Mouse (Mus musculus): ENCODE data around the gene Bricd5.

The Bricd5 gene

GRCm38 (mm10) chr17:24462932-24463331, 10.8 kb upstream of the Bricd5 start:
- DNase-seq (ENCODE audit: low read depth, low spot score) = no peak

DNA sequence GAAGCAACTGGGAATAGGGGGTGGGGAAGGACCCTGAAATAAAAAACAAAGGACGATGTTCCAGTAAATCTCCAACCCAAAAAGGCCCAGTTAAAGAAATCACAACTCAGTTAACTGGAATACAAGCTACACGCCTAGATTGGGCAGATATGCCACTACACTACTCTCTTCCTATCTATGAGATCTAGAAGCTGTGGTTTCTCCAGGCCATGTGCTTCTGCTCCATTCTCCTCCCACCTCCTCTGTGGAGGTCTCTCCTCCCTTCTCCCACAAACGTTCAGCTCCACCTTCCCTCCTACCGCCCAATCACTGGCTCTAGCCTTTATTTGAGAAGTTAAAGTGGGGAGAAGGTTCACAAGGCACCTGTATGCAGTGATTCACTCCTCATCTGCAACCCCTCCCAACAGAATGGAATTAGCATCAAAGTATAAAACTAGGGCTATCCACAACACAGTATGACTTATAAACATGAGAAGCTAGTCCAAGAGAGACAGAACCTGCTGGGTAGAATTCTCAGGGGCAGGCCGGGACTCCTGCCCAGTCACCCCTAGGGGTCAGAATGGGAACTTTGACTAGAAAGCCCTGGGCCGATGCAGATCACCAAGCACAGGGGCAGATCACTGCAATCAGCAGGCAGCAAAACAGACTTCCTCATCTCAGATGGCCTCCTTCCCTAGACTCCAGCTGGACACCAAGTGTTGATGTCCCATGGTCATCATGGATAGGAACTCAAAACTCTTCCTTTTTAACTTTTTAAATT, 10.1 kb upstream of the Bricd5 start:
- DNase-seq (ENCODE audit: low read depth, low spot score) = no peak

DNA sequence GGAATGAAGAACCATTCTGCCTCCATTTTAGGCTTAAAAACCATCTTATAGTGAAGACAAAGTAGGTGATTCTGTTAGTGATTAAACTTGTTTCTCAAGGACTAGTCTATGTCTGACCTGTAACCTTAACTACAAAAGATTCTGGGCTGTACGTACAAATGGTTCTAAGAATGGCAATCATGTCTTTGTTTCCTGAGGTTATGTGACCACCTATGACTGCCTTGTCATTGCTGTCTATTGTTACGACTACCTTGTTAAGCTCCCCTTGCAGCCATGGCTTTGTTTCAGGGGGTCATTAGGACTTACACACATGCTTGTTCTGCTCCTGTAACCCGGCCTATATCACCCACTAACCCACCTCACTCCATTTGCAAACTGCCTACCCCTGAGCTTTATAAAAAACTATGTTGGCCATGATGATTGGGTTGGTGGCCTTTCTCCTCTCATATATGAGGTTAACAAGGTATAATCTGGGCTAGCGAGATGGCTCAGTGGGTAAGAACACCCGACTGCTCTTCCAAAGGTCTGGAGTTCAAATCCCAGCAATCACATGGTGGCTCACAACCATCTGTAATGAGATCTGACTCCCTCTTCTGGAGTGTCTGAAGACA, 4.9 kb upstream of the Bricd5 start:
- no peak for DNase-seq (ENCODE audit: low read depth, low spot score)

DNA sequence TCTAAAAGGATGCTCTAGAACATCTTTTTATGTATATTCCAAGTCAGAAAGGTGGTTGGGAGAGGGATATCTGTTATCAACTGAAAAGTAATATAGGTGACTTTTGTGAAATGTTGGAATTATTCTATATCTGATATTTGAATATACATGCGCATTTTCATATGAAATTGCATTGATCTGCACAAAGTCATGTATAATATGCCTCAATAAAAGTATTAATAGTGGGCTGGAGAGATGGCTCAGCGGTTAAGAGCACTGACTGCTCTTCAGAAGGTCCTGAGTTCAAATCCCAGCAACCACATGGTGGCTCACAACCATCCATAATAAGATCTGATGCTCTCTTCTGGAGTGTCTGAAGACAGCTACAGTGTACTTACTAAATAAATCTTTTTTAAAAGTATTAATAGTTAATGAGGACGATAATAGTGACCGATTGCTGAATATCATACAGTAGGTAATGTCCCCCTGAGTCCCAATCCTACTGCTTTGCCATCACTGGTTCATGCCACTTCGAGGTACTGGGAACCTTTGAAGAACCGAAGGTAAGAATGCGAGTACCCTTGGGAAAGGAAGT, 4.3 kb upstream of the Bricd5 start:
- no peak for DNase-seq (ENCODE audit: low read depth, low spot score)

DNA sequence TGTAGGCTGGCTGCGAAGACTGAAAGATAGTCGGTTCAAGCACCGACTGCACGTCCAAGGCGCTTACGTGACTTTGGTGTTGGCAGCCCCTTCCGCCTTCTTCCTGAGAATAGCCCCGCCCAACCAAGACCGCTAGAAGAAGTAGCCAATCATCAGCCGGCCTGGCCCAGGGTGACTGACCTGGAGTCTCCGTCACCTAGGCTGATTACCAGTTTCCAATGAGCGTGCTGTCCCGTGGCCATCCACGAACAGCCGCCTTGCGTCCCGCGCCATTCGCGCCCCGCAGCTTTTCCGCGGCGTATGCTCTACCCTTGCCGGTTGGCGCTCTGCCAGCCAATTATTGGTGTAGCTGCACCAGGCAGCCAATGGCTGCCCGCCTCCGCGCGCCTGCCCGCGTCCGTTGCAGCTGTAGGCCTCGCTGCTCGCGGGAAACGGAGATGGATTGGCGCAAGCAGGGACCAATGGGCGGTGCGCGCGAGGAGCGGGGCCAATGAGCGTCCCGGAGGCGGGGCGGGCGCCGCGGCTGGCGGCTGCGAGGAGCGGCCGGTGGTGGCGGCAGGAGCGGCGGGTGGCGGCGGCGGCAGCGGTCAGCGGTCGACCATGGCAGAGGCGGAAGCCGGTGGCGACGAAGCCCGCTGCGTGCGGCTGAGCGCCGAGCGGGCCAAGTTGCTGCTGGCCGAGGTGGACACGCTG, 3.6 kb upstream of the Bricd5 start, which contains the start of the genes E4f1 and Pgp:
E4f1 (minus strand) TSS at position 404 of the 693 bp plus-strand sequence.
Pgp (plus strand) TSS at position 483 of the 693 bp plus-strand sequence.
- peak; percentile 97 for DNase-seq (ENCODE audit: low read depth, low spot score)

DNA sequence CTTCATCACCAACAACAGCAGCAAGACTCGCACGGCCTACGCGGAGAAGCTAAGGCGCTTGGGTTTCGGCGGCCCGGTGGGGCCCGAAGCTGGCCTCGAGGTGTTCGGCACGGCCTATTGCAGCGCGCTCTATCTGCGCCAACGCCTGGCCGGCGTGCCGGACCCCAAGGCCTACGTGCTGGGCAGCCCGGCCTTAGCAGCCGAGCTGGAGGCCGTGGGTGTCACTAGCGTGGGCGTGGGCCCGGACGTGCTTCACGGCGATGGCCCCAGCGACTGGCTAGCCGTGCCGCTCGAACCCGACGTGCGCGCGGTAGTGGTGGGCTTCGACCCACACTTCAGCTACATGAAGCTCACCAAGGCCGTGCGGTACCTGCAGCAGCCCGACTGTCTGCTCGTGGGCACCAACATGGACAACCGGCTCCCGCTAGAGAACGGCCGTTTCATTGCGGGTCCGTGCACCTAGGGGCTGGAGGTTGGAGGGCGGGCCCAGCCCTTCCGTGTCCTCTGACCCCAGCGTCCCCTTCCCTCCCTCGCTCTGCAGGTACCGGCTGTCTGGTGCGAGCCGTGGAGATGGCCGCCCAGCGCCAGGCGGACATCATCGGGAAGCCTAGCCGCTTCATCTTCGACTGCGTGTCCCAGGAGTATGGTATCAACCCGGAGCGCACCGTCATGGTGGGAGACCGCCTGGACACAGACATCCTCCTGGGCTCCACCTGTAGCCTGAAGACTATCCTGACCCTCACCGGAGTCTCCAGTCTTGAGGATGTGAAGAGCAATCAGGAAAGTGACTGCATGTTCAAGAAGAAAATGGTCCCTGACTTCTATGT, 2.8 kb upstream of the Bricd5 start:
- no peak for DNase-seq (ENCODE audit: low read depth, low spot score)

DNA sequence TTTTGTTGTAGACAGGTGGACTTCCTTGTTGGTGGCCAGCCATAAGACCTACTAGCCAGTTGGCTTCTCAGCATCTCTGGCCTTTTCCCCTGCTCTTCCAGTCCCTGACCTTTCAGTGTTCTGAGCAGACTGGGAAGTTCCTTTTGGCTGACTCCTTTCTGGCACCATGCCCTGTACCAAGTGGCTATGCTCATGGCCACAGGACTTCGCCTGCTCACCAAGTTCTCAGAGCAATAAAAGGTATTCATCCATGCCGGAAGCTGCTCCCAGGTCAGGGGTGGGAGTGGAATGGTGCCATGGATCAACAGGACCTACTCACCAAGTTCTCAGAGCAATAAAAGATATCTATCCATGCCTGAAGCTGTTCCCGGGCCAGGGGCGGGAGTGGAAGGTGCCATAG, 1.2 kb upstream of the Bricd5 start:
- no peak for DNase-seq (ENCODE audit: low read depth, low spot score)

DNA sequence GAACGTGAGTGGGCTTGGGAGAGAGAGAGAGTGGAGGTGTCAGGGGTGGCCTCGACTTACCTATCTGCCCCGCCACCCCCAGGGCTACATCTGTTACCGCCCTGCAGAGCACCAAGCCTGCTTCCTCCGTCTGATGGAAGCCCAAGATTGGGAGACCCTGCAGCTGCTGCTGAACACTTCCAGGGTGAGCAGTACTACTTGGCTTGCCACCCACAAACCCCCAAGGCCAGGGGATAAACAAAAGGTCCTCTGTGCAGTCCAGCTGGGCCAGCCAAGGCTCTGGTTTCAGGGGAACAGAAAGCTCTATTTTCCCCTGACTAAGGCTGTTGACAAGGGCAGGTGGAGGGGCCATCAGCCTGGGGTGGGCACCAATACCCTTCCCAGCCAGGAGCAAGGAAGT, 873 bp downstream of the Bricd5 start:
- DNase-seq (ENCODE audit: low read depth, low spot score) = no peak

- no peak for DNase-seq (ENCODE audit: low read depth, low spot score)
These were observed 1.9 kb downstream of the Bricd5 start for GRCm38 (mm10) chr17:24475586-24475985.

DNA sequence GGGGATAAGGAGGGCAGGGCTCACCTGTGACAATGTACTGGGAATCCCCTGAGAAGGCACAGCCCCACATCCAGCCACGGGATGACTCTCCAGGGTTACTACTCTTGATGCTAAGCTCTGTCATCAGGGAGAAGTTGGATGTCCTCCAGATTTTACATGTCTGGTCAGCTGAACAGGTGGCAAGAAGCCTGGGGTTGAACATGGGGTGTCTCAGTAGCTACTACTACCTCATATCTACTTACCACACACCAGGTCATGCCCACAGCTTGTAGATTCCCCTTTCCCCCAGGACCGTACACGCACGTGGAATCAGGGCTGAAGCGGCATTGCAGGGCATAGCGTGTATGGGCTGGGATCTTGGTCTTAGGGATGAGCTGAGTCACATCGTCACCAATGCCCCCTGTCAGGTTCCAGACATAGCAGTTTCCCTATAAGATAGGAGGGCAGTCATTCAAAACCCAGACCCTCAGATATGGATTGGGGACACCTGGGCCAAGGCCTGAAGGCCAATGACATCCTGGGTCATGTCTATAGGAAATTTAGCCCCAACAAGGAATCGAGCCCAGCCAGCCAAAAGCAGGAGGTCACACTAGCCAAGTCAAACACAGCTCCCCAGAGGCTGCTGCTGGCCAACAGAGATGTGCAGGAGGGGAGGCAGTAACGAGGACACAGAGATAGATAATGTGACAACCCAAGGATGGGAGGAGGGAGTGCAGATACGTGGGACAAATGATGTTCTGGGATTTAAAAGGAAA, 2.5 kb downstream of the Bricd5 start:
- DNase-seq (ENCODE audit: low read depth, low spot score) = no peak

DNA sequence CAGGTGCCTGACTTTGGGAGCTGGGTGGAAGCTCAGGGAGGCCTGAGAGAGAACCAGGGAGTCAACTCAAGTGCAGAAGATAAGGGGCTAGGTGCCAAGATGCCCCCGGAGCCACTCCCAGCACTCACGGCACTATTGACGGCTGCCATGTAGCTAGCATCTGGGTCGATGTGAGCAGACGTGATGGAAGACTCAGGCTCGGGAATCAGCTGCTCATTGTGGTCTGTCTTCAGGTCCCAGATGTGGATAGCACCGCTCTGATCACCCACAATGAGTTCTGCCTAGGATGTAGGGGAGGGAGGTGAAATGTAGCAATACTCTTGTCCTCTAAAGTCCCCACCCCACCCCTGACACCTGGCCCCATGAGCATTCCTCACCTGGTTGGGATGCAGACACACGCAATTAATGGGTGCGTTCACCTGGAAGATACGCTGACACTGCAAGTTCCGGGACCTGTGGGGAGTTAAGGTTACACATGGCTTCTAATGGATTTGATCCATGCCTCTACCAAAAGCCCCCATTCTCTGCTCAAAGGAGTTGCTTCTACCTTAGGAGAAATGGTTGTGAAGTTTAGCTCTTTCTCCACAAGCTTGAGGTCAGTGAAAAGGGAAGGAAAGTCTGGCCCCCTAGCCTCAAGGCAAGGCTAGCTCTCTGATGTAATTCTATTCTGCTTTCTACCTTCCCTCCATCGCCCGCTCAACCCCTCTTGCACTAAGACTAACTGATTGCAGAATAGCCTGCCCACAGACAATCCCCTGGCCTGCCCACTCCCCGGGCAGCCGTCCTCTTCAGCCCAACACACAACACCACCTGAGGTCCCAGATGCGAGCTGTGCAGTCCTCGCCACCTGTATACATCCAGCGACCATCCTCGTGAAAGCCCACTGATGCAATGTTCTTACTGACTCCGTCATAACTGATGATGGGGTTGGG, 3.6 kb downstream of the Bricd5 start:
- no peak for DNase-seq (ENCODE audit: low read depth, low spot score)

- no peak for DNase-seq (ENCODE audit: low read depth, low spot score)
These were observed 4.4 kb downstream of the Bricd5 start for GRCm38 (mm10) chr17:24477985-24478600.

DNA sequence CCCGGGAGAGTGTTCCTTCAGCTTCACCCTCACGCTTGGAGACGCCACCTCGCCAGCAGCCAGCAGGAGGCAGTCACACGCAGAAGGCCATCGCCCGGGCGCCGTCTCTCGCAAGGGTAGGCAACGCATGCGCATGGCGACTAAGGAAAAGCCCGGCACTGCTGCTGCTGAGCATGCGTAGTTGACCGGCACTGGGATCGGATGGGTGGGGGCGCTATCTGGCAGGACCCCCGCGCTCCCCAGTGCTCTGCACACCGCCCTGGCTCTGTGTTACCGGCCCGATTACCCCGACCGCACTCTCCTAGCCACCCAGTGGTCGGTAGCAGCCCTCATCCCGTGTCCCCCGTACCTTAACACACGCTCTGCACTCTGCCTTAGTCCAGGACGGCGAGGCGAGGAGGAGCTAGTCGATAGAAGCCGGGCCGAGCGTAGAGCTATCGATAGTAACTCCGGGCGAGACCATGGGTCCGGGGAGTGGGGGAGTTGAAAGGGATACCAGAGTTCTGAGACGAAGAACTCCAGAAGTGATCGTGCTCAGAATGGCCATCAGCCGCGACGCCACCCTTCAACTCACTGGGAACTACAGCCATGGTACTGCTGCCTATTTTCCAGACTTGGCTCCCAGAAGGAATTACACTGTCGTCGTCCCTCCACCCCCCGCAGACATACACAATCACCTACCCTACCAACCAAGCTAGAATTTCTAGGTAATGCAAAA, 5.1 kb downstream of the Bricd5 start, which contains the start of gene Mlst8:
Mlst8 (minus strand) TSS at position 416 of the 718 bp plus-strand sequence.
- peak; percentile 89 for DNase-seq (ENCODE audit: low read depth, low spot score)

GRCm38 (mm10) chr17:24479431-24479830, 5.7 kb downstream of the Bricd5 start:
- no peak for DNase-seq (ENCODE audit: low read depth, low spot score)

DNA sequence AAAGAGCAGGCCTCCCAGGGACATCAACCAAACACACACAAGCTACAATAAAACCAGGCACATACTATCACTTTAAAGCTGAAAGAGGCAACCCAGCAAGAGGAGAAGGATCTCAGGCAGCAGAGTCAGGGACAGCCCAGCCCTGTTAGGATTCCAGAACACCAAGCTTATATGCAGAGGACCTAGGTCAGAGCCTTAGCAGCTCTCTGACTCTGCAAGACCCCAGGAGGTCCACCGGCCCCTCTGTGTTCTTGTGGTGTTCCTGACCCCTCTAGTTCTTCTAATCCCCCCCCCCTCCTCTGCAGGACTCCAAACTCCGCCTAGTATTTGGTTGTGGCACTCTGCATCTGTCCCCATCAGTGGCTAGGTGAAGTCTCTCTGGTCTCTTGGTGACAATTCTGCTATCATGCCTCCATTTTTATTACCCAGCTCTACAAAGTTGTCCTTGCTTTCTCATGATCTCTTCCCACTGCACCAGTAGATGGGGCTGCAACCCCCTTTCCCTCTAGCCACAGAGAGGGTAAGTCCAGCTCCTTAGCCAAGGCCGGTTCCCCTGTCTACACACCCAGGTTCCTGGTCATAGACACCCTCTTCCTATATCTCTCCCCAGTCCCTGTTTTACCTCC, 6.6 kb downstream of the Bricd5 start:
- DNase-seq (ENCODE audit: low read depth, low spot score) = no peak

GRCm38 (mm10) chr17:24481027-24481815, 7.5 kb downstream of the Bricd5 start:
- no peak for DNase-seq (ENCODE audit: low read depth, low spot score)

- no peak for DNase-seq (ENCODE audit: low read depth, low spot score)
These were observed 9.8 kb downstream of the Bricd5 start for GRCm38 (mm10) chr17:24483495-24483894.

Measured in brain, embryonic 18.5 days (tissue).